Mouse (Mus musculus) heart, embryonic 10.5 days (tissue): ENCODE results near the gene Vmn1r104. TPM values are rescaled to one million over a fixed set of nuclear protein-coding genes. Genes with fewer than 3 reads are reported as not detected.
"Not testable (repeated sequence)": the region's sequence is repeated elsewhere in the genome, so short reads cannot be mapped to it uniquely, and the experiment has no call there.

Experiments used
- DNase-seq: peaks from one replicate; pipeline ENCODE4 v3.0.0-alpha.2; 2017; ENCODE audit warnings: low spot score
- H3K27ac ChIP-seq: fragments of 300-500 bp; sonication (generic); 2 replicates; pipeline ENCODE4 v1.5.1; 2016; ENCODE audit warnings: mild to moderate bottlenecking
- H3K27me3 ChIP-seq: fragments of 300-500 bp; sonication (generic); 2 replicates; pipeline ENCODE4 v1.6.1; 2016; ENCODE audit warnings: mild to moderate bottlenecking; ENCODE audit not compliant: poor library complexity, insufficient read depth, severe bottlenecking
- H3K36me3 ChIP-seq: fragments of 300-500 bp; sonication (generic); 2 replicates; pipeline ENCODE4 v1.6.1; 2016; ENCODE audit warnings: mild to moderate bottlenecking, moderate library complexity
- H3K4me1 ChIP-seq: fragments of 300-500 bp; sonication (generic); 2 replicates; pipeline ENCODE4 v1.6.1; 2016; ENCODE audit warnings: mild to moderate bottlenecking
- H3K4me3 ChIP-seq: fragments of 300-500 bp; sonication (generic); 2 replicates; pipeline ENCODE4 v1.5.1; 2016; ENCODE audit warnings: mild to moderate bottlenecking, moderate library complexity
- H3K9me3 ChIP-seq: fragments of 300-500 bp; sonication (generic); 2 replicates; pipeline ENCODE4 v1.6.1; 2016; ENCODE audit warnings: mild to moderate bottlenecking, moderate library complexity
- WGBS: fragments of 180-500 bp; shearing (Covaris S2); methylation state at CpG from one replicate; pipeline ENCODE4 v1.1.7; 2016; 5-methylcytosine and 5-hydroxymethylcytosine counted together
- polyA plus RNA-seq: library from polyadenylated mRNA; unstranded; fragments of >200 nt; fragmentation: Nextera tagmentation; extraction: Ambion mirVana; gene quantifications from 2 replicates; pipeline ENCODE4 v1.2.1, GENCODE M21; 2016

Vmn1r104 gene
- not detected in 2 replicates for polyA plus RNA-seq

GRCm38 (mm10) chr7:20533537-20533936, at the start of gene Vmn1r104:
Vmn1r104 (plus strand) TSS chr7:20533837.
- H3K27ac ChIP-seq, H3K4me3 ChIP-seq, H3K36me3 ChIP-seq, H3K9me3 ChIP-seq, DNase-seq, H3K27me3 ChIP-seq, H3K4me1 ChIP-seq: not testable (repeated sequence)
- no CpG with 5 or more reads among the region's 3 CpGs for WGBS

GRCm38 (mm10) chr7:20510434-20510833, 23.2 kb upstream of the Vmn1r104 start, which contains the start of gene Vmn1r103:
Vmn1r103 (minus strand) TSS chr7:20510534.
- not testable (repeated sequence) for DNase-seq, H3K27ac ChIP-seq, H3K4me3 ChIP-seq, H3K4me1 ChIP-seq, H3K36me3 ChIP-seq, H3K9me3 ChIP-seq, H3K27me3 ChIP-seq
- WGBS: no CpG with 5 or more reads among the region's 3 CpGs

GRCm38 (mm10) chr7:20545657-20546056, 12.0 kb downstream of the Vmn1r104 start, which contains the start of gene Gm5726:
Gm5726 (minus strand) TSS chr7:20545757.
- not testable (repeated sequence) for H3K4me1 ChIP-seq, H3K9me3 ChIP-seq, H3K4me3 ChIP-seq, H3K27me3 ChIP-seq, H3K36me3 ChIP-seq, H3K27ac ChIP-seq, DNase-seq
- WGBS: no CpG with 5 or more reads among the region's 1 CpGs

GRCm38 (mm10) chr7:20576141-20576540, 42.5 kb downstream of the Vmn1r104 start, which contains the start of gene Gm4141:
Gm4141 (minus strand) TSS chr7:20576241.
- H3K27ac ChIP-seq, H3K9me3 ChIP-seq, H3K4me1 ChIP-seq, H3K4me3 ChIP-seq, DNase-seq, H3K27me3 ChIP-seq, H3K36me3 ChIP-seq: not testable (repeated sequence)
- WGBS: no CpG with 5 or more reads among the region's 3 CpGs

Other genes starting within 250 kb of the Vmn1r104 start
- not detected in 2 replicates for gene Gm4133, start 199.8 kb upstream of the Vmn1r104 start, polyA plus RNA-seq
- not detected in 2 replicates for gene Gm5728, start 158.4 kb upstream of the Vmn1r104 start, polyA plus RNA-seq
- not detected in 2 replicates for gene Vmn1r100, start 115.9 kb upstream of the Vmn1r104 start, polyA plus RNA-seq
- not detected in 2 replicates for gene Vmn1r101, start 91.2 kb upstream of the Vmn1r104 start, polyA plus RNA-seq
- gene Gm10670, start 58.9 kb upstream of the Vmn1r104 start, polyA plus RNA-seq: not detected in 2 replicates
- gene Vmn1r103, start 23.3 kb upstream of the Vmn1r104 start, polyA plus RNA-seq: not detected in 2 replicates
- not detected in 2 replicates for gene Gm5726, start 11.9 kb downstream of the Vmn1r104 start, polyA plus RNA-seq
- not detected in 2 replicates for gene Gm4141, start 42.4 kb downstream of the Vmn1r104 start, polyA plus RNA-seq
- gene Gm4513, start 65.2 kb downstream of the Vmn1r104 start, polyA plus RNA-seq: not detected in 2 replicates
- not detected in 2 replicates for gene Vmn1r107, start 135.1 kb downstream of the Vmn1r104 start, polyA plus RNA-seq
- gene Vmn1r111, start 169.4 kb downstream of the Vmn1r104 start, polyA plus RNA-seq: not detected in 2 replicates
- gene Gm10668, start 196.8 kb downstream of the Vmn1r104 start, polyA plus RNA-seq: not detected in 2 replicates
- gene Vmn1r112, start 237.3 kb downstream of the Vmn1r104 start, polyA plus RNA-seq: not detected in 2 replicates